In genomic region chr17:81504040-81504439, GRCm38 (mm10) we compare ENCODE assay signal across 21 mouse cellular contexts.
DNase-seq lines count a peak whose midpoint lies in the region; ATAC-seq and TF ChIP-seq lines count a peak whose summit lies in the region.
"Had no signal": no experiment of that assay in that cellular context is flagged by ENCODE, and none has a peak within 500 bp of the region (broad histone marks: within the 10 kb centered on the region; RNA-seq: fewer than 3 reads in every experiment).

No protein-coding gene starts in this region.

- peaks cover 21% of the 10 kb centered on the region for H3K4me1 ChIP-seq in heart, embryonic 16.5 days (ENCODE audit: control insufficient read depth, insufficient read depth, low read length)
- no peaks in the 10 kb centered on the region for H3K4me1 ChIP-seq in liver, postnatal 0 days (ENCODE audit: insufficient read depth)
- H3K4me1 ChIP-seq: embryonic facial prominence, embryonic 10.5 days had no signal

- H3K27me3 ChIP-seq in heart, embryonic 16.5 days (ENCODE audit: control insufficient read depth, insufficient read depth, low read length) = no peaks in the 10 kb centered on the region
- H3K27me3 ChIP-seq in liver, postnatal 0 days (ENCODE audit: insufficient read depth, low read length) = no peaks in the 10 kb centered on the region
- H3K27me3 ChIP-seq: forebrain, embryonic 13.5 days; hindbrain, embryonic 13.5 days had no signal

- 0 out of 2 replicates have a peak overlapping the region, but pooled peaks have one; percentile 0 for H3K27ac ChIP-seq in heart, embryonic 16.5 days (ENCODE audit: low read length)
- H3K27ac ChIP-seq in liver, postnatal 0 days (ENCODE audit: low read depth) = no peak overlapping the region
- H3K27ac ChIP-seq: embryonic facial prominence, embryonic 10.5 days; forebrain, embryonic 13.5 days; gastrocnemius, adult 2 months; hindbrain, embryonic 13.5 days; hindbrain, postnatal 0 days had no signal

- H3K4me3 ChIP-seq in heart, embryonic 16.5 days (ENCODE audit: low read length) = no peak overlapping the region
- H3K4me3 ChIP-seq in liver, postnatal 0 days (ENCODE audit: low read depth, low read length) = no peak overlapping the region
- H3K4me3 ChIP-seq: embryonic facial prominence, embryonic 10.5 days; forebrain, embryonic 13.5 days; gastrocnemius, adult 2 months; hindbrain, embryonic 13.5 days had no signal

- H3K4me2 ChIP-seq in heart, embryonic 16.5 days (ENCODE audit: low read depth, low read length) = no peak overlapping the region
- no peak overlapping the region for H3K4me2 ChIP-seq in liver, postnatal 0 days (ENCODE audit: low read depth, low read length)
- H3K4me2 ChIP-seq: forebrain, embryonic 13.5 days; heart, embryonic 11.5 days; hindbrain, embryonic 13.5 days had no signal

- no peak for TF ChIP-seq CTCF in liver, postnatal 0 days (IDR thresholded peaks at IDR 0.05; ENCODE audit: low read depth)

- H3K36me3 ChIP-seq in heart, embryonic 16.5 days (ENCODE audit: control insufficient read depth, insufficient read depth) = 0 out of 2 replicates have a peak, but pooled peaks cover 7% of the 10 kb centered on the region
- no peaks in the 10 kb centered on the region for H3K36me3 ChIP-seq in liver, postnatal 0 days (replicated peaks; ENCODE audit: insufficient read depth, low read length)
- H3K36me3 ChIP-seq: embryonic facial prominence, embryonic 10.5 days; hindbrain, embryonic 13.5 days had no signal

- no peaks in the 10 kb centered on the region for H3K9me3 ChIP-seq in heart, embryonic 16.5 days (replicated peaks; ENCODE audit: control insufficient read depth, low read length)
- no peaks in the 10 kb centered on the region for H3K9me3 ChIP-seq in liver, postnatal 0 days (ENCODE audit: low read length)
- H3K9me3 ChIP-seq: embryonic facial prominence, embryonic 10.5 days; forebrain, embryonic 13.5 days; hindbrain, embryonic 13.5 days had no signal

- H3K9ac ChIP-seq in heart, embryonic 16.5 days (ENCODE audit: low read length) = no peak overlapping the region
- H3K9ac ChIP-seq in liver, postnatal 0 days (replicated peaks) = no peak overlapping the region
- H3K9ac ChIP-seq: forebrain, embryonic 13.5 days; forebrain, postnatal 0 days; hindbrain, embryonic 13.5 days had no signal

- ATAC-seq in heart, embryonic 16.5 days (replicated peaks; ENCODE audit: extremely low read depth, insufficient read depth, low FRiP score) = no peak
- ATAC-seq in liver, postnatal 0 days = no peak
- ATAC-seq: forebrain, embryonic 13.5 days; forebrain, postnatal 0 days; hindbrain, postnatal 0 days had no signal

- intact Hi-C loops in gastrocnemius, postnatal 36 days (cut with DNase I) = no loop called here

- DNase-seq in heart, adult 9 months (ENCODE audit: low spot score in 2 of 2) = no peak
- DNase-seq in cerebellum, adult 18-20 months = peak; percentile 70 to 82
- DNase-seq in cerebellum, adult 9-11 months = peak; percentile 90
- DNase-seq in cerebellum, postnatal 36 days = peak; percentile 63 to 70
- DNase-seq in liver, postnatal 0 days = no peak
- DNase-seq in layer of hippocampus, postnatal 14 days (ENCODE audit: low spot score in 2 of 2) = no peak
- DNase-seq in gastrocnemius, postnatal 36 days = no peak
- DNase-seq: adrenal gland, adult 8-10 months; forebrain, postnatal 0 days; gastrocnemius, adult 2 months; gastrocnemius, postnatal 25 days; heart, adult 11 months; heart, postnatal 10 days; kidney, adult 11 months; kidney, adult 9 months had no signal

- 70% methylated on average over 2 of the region's 2 CpGs for WGBS in heart, embryonic 16.5 days
- WGBS in liver, postnatal 0 days (ENCODE audit: insufficient replicate concordance) = 75% methylated on average over 2 of the region's 2 CpGs

- TF ChIP-seq EP300 in liver, postnatal 0 days (IDR thresholded peaks at IDR 0.05; ENCODE audit: low read depth) = no peak

Comparison
In these comparisons a context has a peak if more than half of its experiments do, and no peak if none do; other contexts are left out.
1. DNase-seq: peak in cerebellum, adult 18-20 months (2 of 2), cerebellum, adult 9-11 months (single experiment) and cerebellum, postnatal 36 days (2 of 2); none in heart, adult 9 months (0 of 2), liver, postnatal 0 days (single experiment), layer of hippocampus, postnatal 14 days (0 of 2) and gastrocnemius, postnatal 36 days (0 of 2).